Mouse (Mus musculus): Measurements from ENCODE around the gene Olfr322.

DNA sequence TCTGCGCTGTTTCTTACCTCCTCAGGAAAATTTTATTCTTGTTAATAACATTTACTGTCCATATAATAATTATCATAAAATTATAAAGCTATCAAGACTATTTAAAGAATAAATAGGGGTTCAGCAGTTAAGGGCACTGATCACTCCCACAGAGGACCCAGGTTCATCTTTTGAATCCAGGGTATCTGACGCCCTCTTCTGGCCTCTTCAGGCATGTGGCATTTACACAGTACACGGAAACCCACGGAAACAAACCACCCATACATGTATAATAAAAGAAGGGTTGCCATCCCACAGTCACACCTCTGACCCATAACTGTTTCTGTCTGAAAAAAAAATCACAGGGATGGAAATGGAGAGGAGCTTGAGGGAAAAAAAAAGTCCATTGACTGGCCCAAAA lies 13.2 kb downstream of the Olfr322 start:
- peak; percentile 23 for TF ChIP-seq CTCF (IDR thresholded peaks at IDR 0.05; ENCODE audit: low read depth)
- TF ChIP-seq EP300 (IDR thresholded peaks at IDR 0.05; ENCODE audit: low read depth): no peak
